Mouse (Mus musculus): ENCODE data around the gene Tmem256. TPM values are rescaled to one million over a fixed set of nuclear protein-coding genes. Genes with fewer than 3 reads are reported as not detected.

The Tmem256 gene
- total and polyA plus RNA-seq, 2 experiments from 2014 or later = 78.5 to 411 TPM

- Histone ChIP-seq H3K27me3 (ENCODE audit: control insufficient read depth, insufficient read depth, low read length) (0 out of 2 replicates have a peak, but pooled peaks cover 5% of the 10 kb centered on the region), H3K9ac (replicated peaks; ENCODE audit: low read depth, low read length) (peak overlapping the region; percentile 47; the same call in 1 of the 2 replicates), H3K4me2 (ENCODE audit: low read depth, low read length) (peak overlapping the region; percentile 85), H3K9me3 (replicated peaks; ENCODE audit: control insufficient read depth, low read length) (no peaks in the 10 kb centered on the region), H3K4me1 (ENCODE audit: control insufficient read depth, insufficient read depth) (peaks cover 18% of the 10 kb centered on the region; the same call in 1 of the 2 replicates), H3K36me3 (replicated peaks; ENCODE audit: control insufficient read depth, insufficient read depth, low read length) (no peaks in the 10 kb centered on the region), H3K4me3 (ENCODE audit: low read depth, low read length) (peak overlapping the region; percentile 54), H3K27ac (ENCODE audit: low read depth) (no peak overlapping the region)
- no peak for DNase-seq (ENCODE audit: low spot score)
- 4% methylated on average over 13 of the region's 13 CpGs for WGBS
- no peak for TF ChIP-seq EP300 (IDR thresholded peaks at IDR 0.05; ENCODE audit: low read depth)
- TF ChIP-seq CTCF (IDR thresholded peaks at IDR 0.05; ENCODE audit: low read depth) = no peak
- ATAC-seq (ENCODE audit: insufficient read depth, low read depth) = no peak
Measured at GRCm38 (mm10) chr11:69795983-69796435, 42.3 kb upstream of the Tmem256 start.

GRCm38 (mm10) chr11:69797924-69798323, 40.4 kb upstream of the Tmem256 start:
- Histone ChIP-seq H3K4me3 (ENCODE audit: low read depth, low read length) (no peak overlapping the region), H3K4me2 (ENCODE audit: low read depth, low read length) (no peak overlapping the region), H3K27me3 (ENCODE audit: control insufficient read depth, insufficient read depth, low read length) (peaks cover 19% of the 10 kb centered on the region), H3K4me1 (ENCODE audit: control insufficient read depth, insufficient read depth) (peaks cover 32% of the 10 kb centered on the region), H3K9ac (replicated peaks; ENCODE audit: low read depth, low read length) (no peak overlapping the region), H3K9me3 (replicated peaks; ENCODE audit: control insufficient read depth, low read length) (no peaks in the 10 kb centered on the region), H3K27ac (ENCODE audit: low read depth) (no peak overlapping the region), H3K36me3 (replicated peaks; ENCODE audit: control insufficient read depth, insufficient read depth, low read length) (no peaks in the 10 kb centered on the region)
- DNase-seq (ENCODE audit: low spot score) (no peak), ATAC-seq (ENCODE audit: insufficient read depth, low read depth) (no peak)
- WGBS = 77% methylated on average over 7 of the region's 7 CpGs
- TF ChIP-seq CTCF (IDR thresholded peaks at IDR 0.05; ENCODE audit: low read depth) = no peak
- no peak for TF ChIP-seq EP300 (IDR thresholded peaks at IDR 0.05; ENCODE audit: low read depth)

DNA sequence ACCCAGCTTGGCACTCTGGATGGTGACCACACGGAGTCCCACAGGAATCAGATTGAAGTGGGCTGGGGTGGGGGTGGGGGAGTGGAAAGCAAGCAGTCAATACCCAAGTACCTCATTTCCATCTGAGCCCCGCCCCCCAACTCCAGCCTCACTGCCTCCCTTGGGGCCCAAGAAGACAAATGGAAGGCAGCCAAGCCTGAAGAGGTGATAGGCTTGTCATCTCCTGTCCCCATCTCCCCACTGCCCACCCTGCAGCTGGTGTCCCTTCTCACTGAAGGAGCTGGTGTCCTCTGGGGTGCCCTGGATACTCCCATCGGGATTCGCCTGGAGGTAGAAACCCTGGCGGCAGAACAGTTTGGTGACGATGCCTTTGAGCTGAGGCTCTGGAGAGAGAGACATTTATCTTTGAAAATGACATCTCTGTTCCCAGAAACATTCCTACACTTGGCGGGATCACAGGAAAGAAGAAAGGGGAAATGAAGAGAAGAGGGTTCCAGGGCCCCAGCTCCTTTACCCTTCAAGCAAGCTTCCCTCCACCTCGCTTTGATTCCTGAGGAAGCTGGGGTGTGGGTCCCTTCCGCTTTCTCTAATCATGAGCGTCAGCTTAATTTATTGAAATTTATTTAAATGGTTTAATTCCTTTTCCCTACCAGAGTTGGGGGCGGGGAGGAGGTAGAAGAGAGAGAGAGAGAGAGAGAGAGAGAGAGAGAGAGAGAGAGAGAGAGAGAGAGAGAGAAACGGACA, 38.7 kb upstream of the Tmem256 start:
- Histone ChIP-seq H3K9ac (replicated peaks; ENCODE audit: low read depth, low read length) (no peak overlapping the region), H3K36me3 (replicated peaks; ENCODE audit: control insufficient read depth, insufficient read depth, low read length) (no peaks in the 10 kb centered on the region), H3K4me3 (ENCODE audit: low read depth, low read length) (no peak overlapping the region), H3K4me2 (ENCODE audit: low read depth, low read length) (0 out of 2 replicates have a peak overlapping the region, but pooled peaks have one; percentile 84), H3K27me3 (ENCODE audit: control insufficient read depth, insufficient read depth, low read length) (peaks cover 19% of the 10 kb centered on the region), H3K4me1 (ENCODE audit: control insufficient read depth, insufficient read depth) (peaks cover 40% of the 10 kb centered on the region), H3K27ac (ENCODE audit: low read depth) (no peak overlapping the region), H3K9me3 (replicated peaks; ENCODE audit: control insufficient read depth, low read length) (no peaks in the 10 kb centered on the region)
- no peak for ATAC-seq (ENCODE audit: insufficient read depth, low read depth)
- WGBS = 38% methylated on average over 11 of the region's 12 CpGs
- TF ChIP-seq EP300 (IDR thresholded peaks at IDR 0.05; ENCODE audit: low read depth) (no peak), CTCF (IDR thresholded peaks at IDR 0.05; ENCODE audit: low read depth) (no peak)
- no peak for DNase-seq (ENCODE audit: low spot score)

DNA sequence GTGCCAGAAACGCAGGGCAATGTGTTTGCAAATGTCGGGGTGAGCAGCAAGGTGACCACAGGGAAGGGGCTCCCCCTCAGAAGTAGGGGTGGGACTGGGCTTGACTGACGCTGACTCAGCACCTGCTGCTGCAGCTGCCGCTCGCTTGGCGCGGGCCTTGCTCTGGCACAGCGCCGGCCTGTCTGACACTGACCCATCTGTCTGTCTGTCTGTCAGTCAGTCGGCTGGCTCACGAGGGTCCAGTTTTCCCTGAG, 38.2 kb upstream of the Tmem256 start:
- H3K27ac ChIP-seq (ENCODE audit: low read depth) = no peak overlapping the region
- DNase-seq (ENCODE audit: low spot score) (no peak), ATAC-seq (ENCODE audit: insufficient read depth, low read depth) (no peak)
- TF ChIP-seq EP300 (IDR thresholded peaks at IDR 0.05; ENCODE audit: low read depth) (no peak), CTCF (IDR thresholded peaks at IDR 0.05; ENCODE audit: low read depth) (no peak)
- peaks cover 43% of the 10 kb centered on the region for H3K4me1 ChIP-seq (ENCODE audit: control insufficient read depth, insufficient read depth)
- H3K36me3 ChIP-seq (replicated peaks; ENCODE audit: control insufficient read depth, insufficient read depth, low read length) = no peaks in the 10 kb centered on the region
- peaks cover 24% of the 10 kb centered on the region for H3K27me3 ChIP-seq (ENCODE audit: control insufficient read depth, insufficient read depth, low read length)
- H3K4me3 ChIP-seq (ENCODE audit: low read depth, low read length) = peak overlapping the region; percentile 57; the same call in 1 of the 2 replicates
- 7% methylated on average over 11 of the region's 11 CpGs for WGBS
- H3K4me2 ChIP-seq (ENCODE audit: low read depth, low read length) = peak overlapping the region; percentile 84
- no peak overlapping the region for H3K9ac ChIP-seq (replicated peaks; ENCODE audit: low read depth, low read length)
- H3K9me3 ChIP-seq (replicated peaks; ENCODE audit: control insufficient read depth, low read length) = no peaks in the 10 kb centered on the region

DNA sequence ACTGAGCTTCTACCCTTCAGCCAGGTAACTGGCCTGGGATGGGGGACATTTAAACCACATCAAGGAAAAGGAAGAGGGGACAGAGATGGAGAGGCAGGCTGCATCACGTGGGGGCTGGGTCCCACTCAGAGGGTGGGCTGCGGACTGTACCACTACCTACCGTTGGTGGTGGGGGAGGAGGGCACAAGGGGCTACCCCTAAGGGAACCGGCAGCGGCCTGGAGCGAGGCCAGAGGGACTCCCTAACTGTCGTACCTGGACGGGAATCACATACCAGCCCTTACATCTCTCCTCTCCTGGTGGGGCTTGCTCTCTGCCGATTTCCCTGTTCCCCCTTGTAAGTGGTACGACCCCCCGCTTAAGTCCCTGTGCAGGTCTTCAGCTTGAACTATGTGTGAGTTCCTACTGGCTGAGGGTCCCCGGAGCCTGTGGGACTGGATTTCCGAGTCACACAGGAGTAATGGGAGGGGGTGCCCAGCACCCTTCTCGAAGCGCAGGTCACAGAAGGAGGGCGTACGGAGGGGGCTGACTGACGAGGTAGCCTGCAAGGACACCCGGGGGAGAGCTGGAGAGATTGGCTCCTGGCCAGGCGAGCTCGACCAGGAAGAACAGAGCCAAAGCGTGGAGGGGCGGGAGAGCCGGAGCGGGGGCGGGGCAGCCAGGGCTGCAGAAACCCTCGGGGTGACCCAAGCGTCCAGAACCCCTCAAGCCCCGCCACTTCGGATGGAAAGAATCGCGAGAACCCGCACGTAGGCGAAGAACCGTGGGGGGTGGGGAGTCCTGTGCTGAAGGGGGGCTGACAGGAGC, 37.7 kb upstream of the Tmem256 start:
- DNase-seq (ENCODE audit: low spot score) (peak; percentile 60), ATAC-seq (ENCODE audit: insufficient read depth, low read depth) (peak; percentile 28; the same call in 1 of the 2 replicates)
- under 1% methylated on average over 36 of the region's 36 CpGs for WGBS
- no peaks in the 10 kb centered on the region for H3K9me3 ChIP-seq (replicated peaks; ENCODE audit: control insufficient read depth, low read length)
- H3K9ac ChIP-seq (replicated peaks; ENCODE audit: low read depth, low read length) = peak overlapping the region; percentile 38; the same call in 1 of the 2 replicates
- H3K36me3 ChIP-seq (replicated peaks; ENCODE audit: control insufficient read depth, insufficient read depth, low read length) = no peaks in the 10 kb centered on the region
- H3K4me1 ChIP-seq (ENCODE audit: control insufficient read depth, insufficient read depth) = peaks cover 43% of the 10 kb centered on the region
- no peak overlapping the region for H3K27ac ChIP-seq (ENCODE audit: low read depth)
- H3K4me3 ChIP-seq (ENCODE audit: low read depth, low read length) = peak overlapping the region; percentile 57
- H3K27me3 ChIP-seq (ENCODE audit: control insufficient read depth, insufficient read depth, low read length) = peaks cover 29% of the 10 kb centered on the region
- H3K4me2 ChIP-seq (ENCODE audit: low read depth, low read length) = peak overlapping the region; percentile 84
- TF ChIP-seq EP300 (IDR thresholded peaks at IDR 0.05; ENCODE audit: low read depth) (no peak), CTCF (IDR thresholded peaks at IDR 0.05; ENCODE audit: low read depth) (no peak)

All from heart, postnatal 0 days (tissue).